Mouse (Mus musculus) limb, embryonic 14.5 days (tissue): Measurements from ENCODE around the gene Hyal1. TPM values are rescaled to one million over a fixed set of nuclear protein-coding genes. Genes with fewer than 3 reads are reported as not detected.

ENCODE experiments used
- ATAC-seq: fragments of 200-750 bp; cut with Nextera tagmentation; 2 replicates; pipeline ENCODE4 v1.8.0; 2017; ENCODE audit warnings: low read depth, moderate number of reproducible peaks, moderate TSS enrichment; ENCODE audit not compliant: low FRiP score
- DNase-seq: peaks from one replicate; pipeline ENCODE4 v3.0.0-alpha.2; 2015; ENCODE audit warnings: low spot score
- H3K27ac ChIP-seq: fragments of 300-500 bp; sonication (generic); replicated peaks from 2 replicates; pipeline ENCODE4 v1.5.1; 2014; ENCODE audit warnings: low read depth, mild to moderate bottlenecking, low read length, moderate library complexity, mixed read lengths
- H3K27me3 ChIP-seq: fragments of 300-500 bp; sonication (generic); 2 replicates; pipeline ENCODE4 v1.6.1; 2014; ENCODE audit warnings: low read length, mixed read lengths; ENCODE audit not compliant: control insufficient read depth, insufficient read depth
- H3K36me3 ChIP-seq: fragments of 300-500 bp; sonication (generic); 2 replicates; pipeline ENCODE4 v1.6.1; 2014; ENCODE audit warnings: mild to moderate bottlenecking, low read length, moderate library complexity, mixed read lengths; ENCODE audit not compliant: control insufficient read depth, insufficient read depth
- H3K4me1 ChIP-seq: fragments of 300-500 bp; sonication (generic); 2 replicates; pipeline ENCODE4 v1.6.1; 2014; ENCODE audit warnings: antibody characterized with exemption, low read length, mixed read lengths; ENCODE audit not compliant: control insufficient read depth, insufficient read depth
- H3K4me2 ChIP-seq: fragments of 300-500 bp; sonication (generic); replicated peaks from 2 replicates; pipeline ENCODE4 v1.6.1; 2014; ENCODE audit warnings: low read depth, mild to moderate bottlenecking, low read length, moderate library complexity; ENCODE audit not compliant: severe bottlenecking
- H3K4me3 ChIP-seq: fragments of 300-500 bp; sonication (generic); replicated peaks from 2 replicates; pipeline ENCODE4 v1.5.1; 2014; ENCODE audit warnings: low read length
- H3K9ac ChIP-seq: fragments of 300-500 bp; sonication (generic); 2 replicates; pipeline ENCODE4 v1.6.1; 2014; ENCODE audit warnings: mild to moderate bottlenecking, low read depth, low read length, moderate library complexity; ENCODE audit not compliant: severe bottlenecking
- H3K9me3 ChIP-seq: fragments of 300-500 bp; sonication (generic); 2 replicates; pipeline ENCODE4 v1.6.1; 2016; ENCODE audit warnings: low read length; ENCODE audit not compliant: control insufficient read depth
- POLR2A ChIP-seq: fragments of 200-500 bp; IDR thresholded peaks from 2 replicates; pipeline ENCODE4 v1.8.0; 2012; ENCODE audit warnings: inconsistent platforms, mild to moderate bottlenecking, moderate library complexity, borderline replicate concordance; ENCODE audit not compliant: insufficient read depth, insufficient read length; ENCODE audit errors: extremely low read depth
- WGBS: fragments of 180-500 bp; shearing (Covaris S2); extraction: QIAGEN DNeasy Blood & Tissue Kit; methylation state at CpG from one replicate; pipeline ENCODE4 v1.1.7; 2014; 5-methylcytosine and 5-hydroxymethylcytosine counted together
- polyA plus RNA-seq, 2 experiments: library from polyadenylated mRNA; depleted of rRNA in 1 of 2; stranded (reverse) in 1 of 2; unstranded in 1 of 2; fragments of >200 nt; fragmentation: Nextera tagmentation in 1 of 2; extraction: Ambion mirVana in 1 of 2; gene quantifications; 2 replicates each; pipeline versions ENCODE4 v1.2.1 to v1.2.3; 2012 to 2014

The Hyal1 gene
- polyA plus RNA-seq, 2 experiments = 6.9 to 11.1 TPM

- ATAC-seq (no peak), DNase-seq (peak; percentile 75)
- Histone ChIP-seq H3K4me1 (peaks cover 27% of the 10 kb centered on the region), H3K9ac (no peak overlapping the region), H3K4me3 (no peak overlapping the region; the same call in 1 of the 2 replicates), H3K36me3 (peaks cover 26% of the 10 kb centered on the region), H3K9me3 (no peaks in the 10 kb centered on the region), H3K27ac (no peak overlapping the region), H3K27me3 (no peaks in the 10 kb centered on the region), H3K4me2 (no peak overlapping the region)
- 61% methylated on average over 15 of the region's 15 CpGs for WGBS
- no peak for TF ChIP-seq POLR2A
These were observed 10.6 kb upstream of the Hyal1 start for GRCm38 (mm10) chr9:107566041-107566709.

DNA sequence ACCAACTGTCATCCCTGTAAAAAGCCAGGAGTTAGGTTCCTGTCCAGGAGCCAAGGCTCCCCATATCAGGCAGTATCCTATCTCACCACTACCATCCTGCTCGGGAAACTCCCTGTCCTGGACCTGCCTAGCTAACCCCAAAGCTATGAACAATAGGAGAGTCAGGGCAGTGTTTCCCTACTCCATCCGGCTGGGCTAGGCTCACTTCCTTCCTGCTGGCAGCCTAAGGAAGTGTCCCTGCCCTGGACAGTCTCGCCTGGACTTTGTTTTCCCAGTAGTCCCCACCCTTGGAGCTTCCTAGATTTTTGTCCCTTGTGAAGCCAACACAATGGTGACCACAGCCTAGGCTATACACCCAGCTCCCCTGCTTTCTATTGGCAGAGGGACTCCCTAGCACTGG lies 9.9 kb upstream of the Hyal1 start:
- Histone ChIP-seq H3K4me2 (peak overlapping the region; percentile 93; the same call in 1 of the 2 replicates), H3K27me3 (no peaks in the 10 kb centered on the region), H3K36me3 (peaks cover 26% of the 10 kb centered on the region), H3K9me3 (no peaks in the 10 kb centered on the region), H3K27ac (peak overlapping the region; percentile 75; the same call in 1 of the 2 replicates), H3K4me1 (peaks cover 31% of the 10 kb centered on the region), H3K9ac (no peak overlapping the region), H3K4me3 (no peak overlapping the region)
- ATAC-seq = no peak
- TF ChIP-seq POLR2A = no peak
- DNase-seq = no peak
- 75% methylated on average over 3 of the region's 3 CpGs for WGBS

DNA sequence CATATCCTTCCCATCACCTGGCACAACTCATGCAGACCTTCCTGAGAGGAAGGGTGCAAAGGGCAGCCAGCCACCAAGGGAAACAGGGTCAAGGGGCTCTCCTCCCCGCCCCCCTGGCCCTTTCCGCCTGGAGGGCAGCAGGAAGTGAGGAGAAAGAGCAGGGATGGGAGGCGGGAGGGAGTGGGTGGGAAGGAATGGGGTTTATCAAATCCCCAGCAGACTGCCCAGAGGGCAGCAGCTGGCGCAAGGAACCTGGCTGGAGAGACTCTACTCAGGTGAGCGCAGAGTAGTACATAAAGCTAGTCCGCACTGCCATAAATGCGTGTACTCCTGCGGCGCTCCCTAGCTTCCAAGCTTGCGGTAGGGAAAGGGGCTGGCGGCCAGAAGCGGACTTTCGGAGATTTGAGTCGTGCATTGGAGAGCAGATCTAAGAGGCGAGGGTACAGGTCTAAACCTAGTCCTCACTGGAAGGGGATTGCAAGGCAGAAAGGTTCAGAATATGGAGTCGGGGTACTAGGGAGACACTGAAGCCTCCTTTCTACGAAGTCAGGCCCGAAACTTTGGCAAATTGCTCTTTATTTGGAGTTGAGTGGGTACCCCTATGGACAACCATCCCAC lies 8.9 kb upstream of the Hyal1 start, which contains the start of gene Hyal2:
Gene Hyal2 (plus strand): TSS at position 244 of the 618 bp plus-strand sequence.
- TF ChIP-seq POLR2A = no peak
- no peak for ATAC-seq
- peaks cover 31% of the 10 kb centered on the region for H3K4me1 ChIP-seq
- peak within 1 kb of the TSS; percentile 93 for H3K4me2 ChIP-seq
- H3K9ac ChIP-seq = peak within 1 kb of the TSS; percentile 78
- 9% methylated on average over 17 of the region's 18 CpGs for WGBS
- H3K27ac ChIP-seq = peak within 1 kb of the TSS; percentile 75
- no peaks in the 10 kb centered on the region for H3K9me3 ChIP-seq
- no peak for DNase-seq
- H3K36me3 ChIP-seq = peaks cover 28% of the 10 kb centered on the region
- H3K27me3 ChIP-seq = no peaks in the 10 kb centered on the region
- peak within 1 kb of the TSS; percentile 75 for H3K4me3 ChIP-seq

- Histone ChIP-seq H3K27ac (peak overlapping the region; percentile 75), H3K4me3 (peak overlapping the region; percentile 75), H3K36me3 (peaks cover 36% of the 10 kb centered on the region), H3K4me1 (peaks cover 31% of the 10 kb centered on the region), H3K4me2 (peak overlapping the region; percentile 93), H3K9ac (peak overlapping the region; percentile 78), H3K27me3 (no peaks in the 10 kb centered on the region), H3K9me3 (no peaks in the 10 kb centered on the region)
- under 1% methylated on average over 41 of the region's 41 CpGs for WGBS
- DNase-seq (peak; percentile 87), ATAC-seq (peak; percentile 88)
- 0 out of 2 replicates have a peak, but pooled peaks have one; percentile 74 for TF ChIP-seq POLR2A
These were observed 8.1 kb upstream of the Hyal1 start for GRCm38 (mm10) chr9:107568331-107569261.

- ATAC-seq (peak; percentile 42), DNase-seq (peak; percentile 19)
- no peak for TF ChIP-seq POLR2A
- Histone ChIP-seq H3K4me2 (peak overlapping the region; percentile 93), H3K4me3 (peak overlapping the region; percentile 75), H3K4me1 (peaks cover 27% of the 10 kb centered on the region), H3K27ac (peak overlapping the region; percentile 75), H3K36me3 (peaks cover 38% of the 10 kb centered on the region), H3K27me3 (no peaks in the 10 kb centered on the region), H3K9me3 (no peaks in the 10 kb centered on the region), H3K9ac (peak overlapping the region; percentile 78)
- WGBS = under 1% methylated on average over 21 of the region's 23 CpGs
These were observed 7.5 kb upstream of the Hyal1 start for GRCm38 (mm10) chr9:107569270-107569669.
